Comparison of ENCODE assay signal across 9 mouse cellular contexts in genomic region chr7:138940612-138941461, GRCm38 (mm10). TPM values are rescaled to one million over a fixed set of nuclear protein-coding genes. Genes with fewer than 3 reads are reported as not detected.
DNase-seq lines count a peak whose midpoint lies in the region; ATAC-seq and TF ChIP-seq lines count a peak whose summit lies in the region.
"Had no signal": no experiment of that assay in that cellular context is flagged by ENCODE, and none has a peak within 500 bp of the region (broad histone marks: within the 10 kb centered on the region; RNA-seq: fewer than 3 reads in every experiment).

Gene Jakmip3 (plus strand): TSS chr7:138940730.

- H3K27ac ChIP-seq in heart, adult 2 months: no peak within 1 kb of the TSS
- H3K27ac ChIP-seq in forebrain, embryonic 11.5 days (ENCODE audit: low read depth, low read length): no peak within 1 kb of the TSS
- peak within 1 kb of the TSS; percentile 88 for H3K27ac ChIP-seq in hindbrain, postnatal 0 days
- H3K27ac ChIP-seq in liver, embryonic 14.5 days: no peak within 1 kb of the TSS

- H3K4me3 ChIP-seq in heart, adult 2 months: peak within 1 kb of the TSS; percentile 32
- peak within 1 kb of the TSS; percentile 35 for H3K4me3 ChIP-seq in forebrain, embryonic 11.5 days (ENCODE audit: low read depth, low read length)
- peak within 1 kb of the TSS; percentile 63 for H3K4me3 ChIP-seq in hindbrain, postnatal 0 days (ENCODE audit: low read length)
- H3K4me3 ChIP-seq in liver, embryonic 14.5 days (ENCODE audit: insufficient read depth in 1 of 2, low read depth in 2 of 2, low read length in 2 of 2): no peak within 1 kb of the TSS; a peak in 1 of 4 replicates

- 1% methylated on average over 78 of the region's 78 CpGs for WGBS in heart, adult 2 months
- under 1% methylated on average over 74 of the region's 78 CpGs for WGBS in forebrain, embryonic 11.5 days
- WGBS in hindbrain, postnatal 0 days: under 1% methylated on average over 72 of the region's 78 CpGs
- 2% methylated on average over 78 of the region's 78 CpGs for WGBS in liver, embryonic 14.5 days (ENCODE audit: insufficient replicate concordance)

- TF ChIP-seq EP300 in heart, adult 2 months (IDR thresholded peaks at IDR 0.05; ENCODE audit: insufficient read depth, low read depth, low read length): no peak
- no peak for TF ChIP-seq EP300 in liver, embryonic 14.5 days (IDR thresholded peaks at IDR 0.05; ENCODE audit: low read depth)

- H3K79me2 ChIP-seq in heart, adult 2 months (replicated peaks; ENCODE audit: control insufficient read depth, insufficient read depth, low read length): no peaks in the 10 kb centered on the region

- peak; percentile 7 to 28 for DNase-seq in heart, adult 2 months
- no peak for DNase-seq in heart, postnatal 25 days (ENCODE audit: low spot score)
- DNase-seq in brain, adult 2 months (ENCODE audit: low read depth, low spot score): peak; percentile 81
- DNase-seq in forebrain, embryonic 11.5 days (ENCODE audit: low spot score): peak; percentile 57
- DNase-seq in hindbrain, postnatal 0 days (ENCODE audit: low spot score): peak; percentile 64
- DNase-seq in liver, embryonic 14.5 days (ENCODE audit: low read depth in 3 of 3, low spot score in 3 of 3): no peak
- DNase-seq in right cerebral cortex, postnatal 25 days: peak; percentile 83

- H3K36me3 ChIP-seq in heart, adult 2 months (ENCODE audit: control insufficient read depth, insufficient read depth, low read length): no peaks in the 10 kb centered on the region
- H3K36me3 ChIP-seq in forebrain, embryonic 11.5 days (ENCODE audit: control insufficient read depth, insufficient read depth, low read length): no peaks in the 10 kb centered on the region
- H3K36me3 ChIP-seq in hindbrain, postnatal 0 days (ENCODE audit: insufficient read depth, low read length): no peaks in the 10 kb centered on the region
- no peaks in the 10 kb centered on the region for H3K36me3 ChIP-seq in liver, embryonic 14.5 days (replicated peaks; ENCODE audit: control insufficient read depth, insufficient read depth, low read depth)

- H3K27me3 ChIP-seq in heart, adult 2 months (ENCODE audit: control insufficient read depth, insufficient read depth, low read length): peaks cover 10% of the 10 kb centered on the region
- H3K27me3 ChIP-seq in forebrain, embryonic 11.5 days (ENCODE audit: control insufficient read depth, insufficient read depth, low read length): peaks cover 45% of the 10 kb centered on the region
- H3K27me3 ChIP-seq in hindbrain, postnatal 0 days (ENCODE audit: insufficient read depth, low read length): no peaks in the 10 kb centered on the region
- H3K27me3 ChIP-seq in liver, embryonic 14.5 days (ENCODE audit: control insufficient read depth, insufficient read depth, low read length): peaks cover 33% of the 10 kb centered on the region

- no peak for TF ChIP-seq POLR2A in heart, adult 2 months (IDR thresholded peaks at IDR 0.05; ENCODE audit: insufficient read depth, low read depth, low read length)

- H3K4me2 ChIP-seq in forebrain, embryonic 11.5 days (ENCODE audit: low read depth, low read length, severe bottlenecking): peak within 1 kb of the TSS; percentile 67
- peak within 1 kb of the TSS; percentile 70 for H3K4me2 ChIP-seq in hindbrain, postnatal 0 days (ENCODE audit: low read depth, low read length)
- peak within 1 kb of the TSS; percentile 11 for H3K4me2 ChIP-seq in liver, embryonic 14.5 days (ENCODE audit: low read depth)

- H3K9me3 ChIP-seq in forebrain, embryonic 11.5 days (ENCODE audit: control insufficient read depth, low read length): no peaks in the 10 kb centered on the region
- H3K9me3 ChIP-seq in hindbrain, postnatal 0 days (ENCODE audit: low read length): no peaks in the 10 kb centered on the region
- H3K9me3 ChIP-seq in liver, embryonic 14.5 days (ENCODE audit: control insufficient read depth, low read length): no peaks in the 10 kb centered on the region

- TF ChIP-seq CTCF in heart, adult 2 months (IDR thresholded peaks at IDR 0.05): no peak
- no peak for TF ChIP-seq CTCF in hindbrain, postnatal 0 days (IDR thresholded peaks at IDR 0.05; ENCODE audit: low read depth)
- TF ChIP-seq CTCF in liver, embryonic 14.5 days (IDR thresholded peaks at IDR 0.05; ENCODE audit: low read depth): no peak

- H3K9ac ChIP-seq in heart, adult 2 months (ENCODE audit: low read depth, low read length): no peak within 1 kb of the TSS
- no peak within 1 kb of the TSS for H3K9ac ChIP-seq in forebrain, embryonic 11.5 days (ENCODE audit: low read length)
- H3K9ac ChIP-seq in hindbrain, postnatal 0 days (replicated peaks; ENCODE audit: low read length): peak within 1 kb of the TSS; percentile 71
- no peak within 1 kb of the TSS for H3K9ac ChIP-seq in liver, embryonic 14.5 days (replicated peaks)

- intact Hi-C loops in heart, adult 2 months (cut with DNase I): no loop called here
- intact Hi-C loops in heart, postnatal 25 days (cut with DNase I): no loop called here

- ATAC-seq in forebrain, embryonic 11.5 days (replicated peaks; ENCODE audit: low FRiP score): 0 out of 2 replicates have a peak, but pooled peaks have one; percentile 51
- peak; percentile 81 for ATAC-seq in hindbrain, postnatal 0 days
- ATAC-seq in liver, embryonic 14.5 days (ENCODE audit: insufficient read depth): no peak
- ATAC-seq in CD4-positive, CD25-positive, alpha-beta regulatory T cell, adult 4 months: no peak

- H3K4me1 ChIP-seq in heart, adult 2 months (ENCODE audit: control insufficient read depth, insufficient read depth, low read length): no peaks in the 10 kb centered on the region
- H3K4me1 ChIP-seq in forebrain, embryonic 11.5 days (replicated peaks; ENCODE audit: control insufficient read depth, insufficient read depth, low read length): peaks cover 8% of the 10 kb centered on the region; the same call in 1 of the 2 replicates
- peaks cover 6% of the 10 kb centered on the region; the same call in 1 of the 2 replicates for H3K4me1 ChIP-seq in hindbrain, postnatal 0 days (ENCODE audit: insufficient read depth, low read length)
- H3K4me1 ChIP-seq in liver, embryonic 14.5 days (replicated peaks; ENCODE audit: control insufficient read depth in 2 of 2, insufficient read depth in 2 of 2, low read length in 1 of 2): no peaks in the 10 kb centered on the region

RNA-seq across cellular contexts. Expression of gene Jakmip3, which starts in this region (rescaled TPM):
- under 1 TPM; 0.13 to 0.14 TPM for total RNA-seq in heart, adult 2 months (2021)
- polyA plus RNA-seq in heart, adult 2 months (2012; rRNA removed): 0.16 and 0.26 TPM in 2 replicates
- under 1 TPM; 0.20 to 0.29 TPM for total RNA-seq in heart, postnatal 25 days (2021)
- polyA plus RNA-seq in forebrain, embryonic 11.5 days (2014; fragmentation: Nextera tagmentation; extraction: Ambion mirVana): 0.55 and 0.83 TPM in 2 replicates
- total RNA-seq in hindbrain, postnatal 0 days (2014; rRNA removed): 12.4 and 13.6 TPM in 2 replicates
- polyA plus RNA-seq in hindbrain, postnatal 0 days (2015; fragmentation: Nextera tagmentation; extraction: Ambion mirVana): 7.6 and 8.2 TPM in 2 replicates
- polyA plus RNA-seq in liver, embryonic 14.5 days (2012; rRNA removed): 0.01 TPM in 1 of 2 replicates, not detected in the other
- polyA plus RNA-seq in liver, embryonic 14.5 days (2014; fragmentation: Nextera tagmentation; extraction: Ambion mirVana): not detected in 2 replicates
- polyA plus RNA-seq in CD4-positive, CD25-positive, alpha-beta regulatory T cell, adult 4 months (2017; shearing (Covaris generic)): not detected
- total RNA-seq: gastrocnemius, postnatal 4 days had no signal

Comparison
In these comparisons a context has a peak if more than half of its experiments do, and no peak if none do; other contexts are left out.
1. RNA of gene Jakmip3 (total RNA-seq): 12.4 to 13.6 TPM in hindbrain, postnatal 0 days; 0.20 to 0.29 TPM in heart, postnatal 25 days and 0.13 to 0.14 TPM in heart, adult 2 months; every median in the first group is over 10 times any median in the second.
2. Peak in DNase-seq and H3K4me3 ChIP-seq in heart, adult 2 months; RNA of the gene not detected or under 1 TPM.
3. Peak in DNase-seq, ATAC-seq, H3K4me3 ChIP-seq and H3K4me2 ChIP-seq in forebrain, embryonic 11.5 days; RNA of the gene not detected or under 1 TPM.
4. DNase-seq: peak in brain, adult 2 months (single experiment), hindbrain, postnatal 0 days (single experiment) and right cerebral cortex, postnatal 25 days (single experiment); none in heart, postnatal 25 days (single experiment) and liver, embryonic 14.5 days (0 of 3).
5. H3K4me2 ChIP-seq: peak in every context shown above with its lines; median percentile 70 in hindbrain, postnatal 0 days; 67 in forebrain, embryonic 11.5 days; 11 in liver, embryonic 14.5 days.